8 mouse cellular contexts compared by ENCODE assay signal in genomic region chr9:104203851-104204250, GRCm38 (mm10). TPM values are rescaled to one million over a fixed set of nuclear protein-coding genes. Genes with fewer than 3 reads are reported as not detected.
DNase-seq lines count a peak whose midpoint lies in the region; ATAC-seq and TF ChIP-seq lines count a peak whose summit lies in the region.

No protein-coding gene starts in this region.

- no peak for TF ChIP-seq POLR2A in cerebellum, adult 2 months (IDR thresholded peaks at IDR 0.05; ENCODE audit: borderline replicate concordance, insufficient read depth, low read length)

- no peak overlapping the region for H3K9ac ChIP-seq in liver, embryonic 13.5 days

- peaks cover 56% of the 10 kb centered on the region for H3K36me3 ChIP-seq in liver, embryonic 13.5 days

- H3K9me3 ChIP-seq in liver, embryonic 13.5 days (replicated peaks): no peaks in the 10 kb centered on the region

- peak in 1 of 2 experiments; percentile 30 for DNase-seq in cerebellum, adult 2 months
- peak; percentile 32 for DNase-seq in right cerebral cortex, adult 18-20 months
- no peak for DNase-seq in right cerebral cortex, postnatal 25 days
- peak; percentile 68 for DNase-seq in embryo, embryonic 10.5 days (ENCODE audit: low spot score)
- peak; percentile 65 for DNase-seq in induced T-regulatory cell, adult 2 months (ENCODE audit: low read depth)
- peak; percentile 4 for DNase-seq in liver, embryonic 13.5 days
- DNase-seq in right cerebral cortex, postnatal 14 days: peak; percentile 58

- WGBS in cerebellum, adult 2 months: 68% methylated on average over 3 of the region's 3 CpGs
- 76% methylated on average over 3 of the region's 3 CpGs for WGBS in liver, embryonic 13.5 days (ENCODE audit: insufficient replicate concordance)

- no peak overlapping the region for H3K4me3 ChIP-seq in cerebellum, adult 2 months (replicated peaks; ENCODE audit: insufficient read depth, low read depth, low read length)
- H3K4me3 ChIP-seq in liver, embryonic 13.5 days (replicated peaks): no peak overlapping the region

- no peak for ATAC-seq in cerebellum, adult (ENCODE audit: insufficient number of reproducible peaks, low FRiP score, low TSS enrichment)
- ATAC-seq in liver, embryonic 13.5 days (ENCODE audit: low read depth): no peak

- no peak overlapping the region for H3K27ac ChIP-seq in cerebellum, adult 2 months (ENCODE audit: insufficient read depth, low read length)
- H3K27ac ChIP-seq in liver, embryonic 13.5 days: no peak overlapping the region

- TF ChIP-seq CTCF in cerebellum, adult 2 months (IDR thresholded peaks at IDR 0.05; ENCODE audit: borderline replicate concordance, insufficient read depth, low read depth, low read length): peak; percentile 57; the same call in 1 of the 2 replicates

- no peaks in the 10 kb centered on the region for H3K4me1 ChIP-seq in cerebellum, adult 2 months (ENCODE audit: control insufficient read depth, insufficient read depth, low read length)
- H3K4me1 ChIP-seq in liver, embryonic 13.5 days (replicated peaks): no peaks in the 10 kb centered on the region

- H3K4me2 ChIP-seq in liver, embryonic 13.5 days: no peak overlapping the region

- no peaks in the 10 kb centered on the region for H3K27me3 ChIP-seq in cerebellum, adult 2 months (ENCODE audit: control insufficient read depth, insufficient read depth, low read length)
- H3K27me3 ChIP-seq in liver, embryonic 13.5 days: no peaks in the 10 kb centered on the region

RNA-seq across cellular contexts. Expression of gene Dnajc13, which starts 58.9 kb away (rescaled TPM):
- polyA plus RNA-seq in cerebellum, adult 2 months (2012; rRNA removed): 61.5 and 65.6 TPM in 2 replicates
- 6.4 and 7.9 TPM in 2 replicates for polyA plus RNA-seq in liver, embryonic 13.5 days (2015; fragmentation: Nextera tagmentation; extraction: Ambion mirVana)
